Mouse (Mus musculus): ENCODE data around the gene Atp6v0d1. TPM values are rescaled to one million over a fixed set of nuclear protein-coding genes. Genes with fewer than 3 reads are reported as not detected.

Gene Atp6v0d1
- total and polyA plus RNA-seq, 3 experiments, result 51.1 to 83.8 TPM; not detected in 1

GRCm38 (mm10) chr8:105575538-105575937 lies 9.7 kb upstream of the Atp6v0d1 start:
- H3K4me3 ChIP-seq (ENCODE audit: control insufficient read depth in 1 of 2, insufficient read depth in 1 of 2, low read depth in 2 of 2, low read length in 2 of 2), result no peak overlapping the region
- no peak overlapping the region for H3K27ac ChIP-seq (ENCODE audit: control insufficient read depth, low read depth, low read length)
- TF ChIP-seq ELF1 (IDR thresholded peaks at IDR 0.05; ENCODE audit: low read depth, low read length) (no peak), MAFK (IDR thresholded peaks at IDR 0.05; ENCODE audit: borderline replicate concordance, low read depth, low read length) (no peak), NRF1 (IDR thresholded peaks at IDR 0.05; ENCODE audit: insufficient read depth, low read depth, low read length, poor library complexity, severe bottlenecking) (no peak), GATA1 (IDR thresholded peaks at IDR 0.05; ENCODE audit: low read depth, low read length) (no peak), MAZ (IDR thresholded peaks at IDR 0.05; ENCODE audit: low read depth, low read length) (no peak), POLR2AphosphoS5 (IDR thresholded peaks at IDR 0.05; ENCODE audit: borderline replicate concordance, low read depth, low read length) (no peak)
- no peaks in the 10 kb centered on the region for H3K9me3 ChIP-seq (replicated peaks; ENCODE audit: insufficient read depth, low read length)
- H3K36me3 ChIP-seq (ENCODE audit: control insufficient read depth in 1 of 2, insufficient read depth in 2 of 2, low read length in 2 of 2), result peaks cover 0 to 7% of the 10 kb centered on the region in 2 experiments; a peak in 2 of 4 replicates
- H3K79me2 ChIP-seq (ENCODE audit: control insufficient read depth, insufficient read depth, low read length, poor library complexity), result no peaks in the 10 kb centered on the region
- H3K27me3 ChIP-seq (ENCODE audit: control insufficient read depth in 1 of 2, insufficient read depth in 2 of 2, low read length in 2 of 2), result no peaks in the 10 kb centered on the region
- DNase-seq (ENCODE audit: low read depth, low spot score), result no peak
- peaks cover 0 to 9% of the 10 kb centered on the region in 2 experiments; a peak in 1 of 4 replicates for H3K4me1 ChIP-seq (ENCODE audit: control insufficient read depth in 1 of 2, insufficient read depth in 2 of 2, low read length in 2 of 2)
- H3K9ac ChIP-seq (ENCODE audit: control insufficient read depth, low read depth, low read length, poor library complexity, severe bottlenecking), result no peak overlapping the region

GRCm38 (mm10) chr8:105574741-105575140 lies 8.9 kb upstream of the Atp6v0d1 start:
- H3K4me3 ChIP-seq (ENCODE audit: control insufficient read depth in 1 of 2, insufficient read depth in 1 of 2, low read depth in 2 of 2, low read length in 2 of 2), result no peak overlapping the region
- H3K27me3 ChIP-seq (ENCODE audit: control insufficient read depth in 1 of 2, insufficient read depth in 2 of 2, low read length in 2 of 2), result no peaks in the 10 kb centered on the region
- no peaks in the 10 kb centered on the region for H3K9me3 ChIP-seq (replicated peaks; ENCODE audit: insufficient read depth, low read length)
- TF ChIP-seq CTCF (IDR thresholded peaks at IDR 0.05 in 2 of 3, conservative IDR thresholded peaks at IDR 0.05 in 1 of 3; ENCODE audit: control insufficient read depth in 1 of 3, insufficient read depth in 1 of 3, low read depth in 2 of 3, low read length in 3 of 3, poor library complexity in 1 of 3, severe bottlenecking in 1 of 3), result no peak
- TF ChIP-seq ZC3H11A (IDR thresholded peaks at IDR 0.05; ENCODE audit: low read depth, low read length), result no peak
- TF ChIP-seq SMC3 (IDR thresholded peaks at IDR 0.05; ENCODE audit: low read depth, low read length), result no peak
- no peak for TF ChIP-seq ETS1 (IDR thresholded peaks at IDR 0.05; ENCODE audit: low read depth, low read length)
- TF ChIP-seq GABPA (IDR thresholded peaks at IDR 0.05; ENCODE audit: low read depth, low read length), result no peak
- no peak for TF ChIP-seq RCOR1 (IDR thresholded peaks at IDR 0.05; ENCODE audit: low read depth, low read length)
- no peak for TF ChIP-seq USF1 (IDR thresholded peaks at IDR 0.05; ENCODE audit: low read depth, low read length)
- no peak for TF ChIP-seq CHD1 (IDR thresholded peaks at IDR 0.05; ENCODE audit: low read depth, low read length)
- TF ChIP-seq MAFK (IDR thresholded peaks at IDR 0.05; ENCODE audit: borderline replicate concordance, low read depth, low read length), result no peak
- no peaks in the 10 kb centered on the region for H3K79me2 ChIP-seq (ENCODE audit: control insufficient read depth, insufficient read depth, low read length, poor library complexity)
- peaks cover 0 to 9% of the 10 kb centered on the region in 2 experiments; a peak in 1 of 4 replicates for H3K4me1 ChIP-seq (ENCODE audit: control insufficient read depth in 1 of 2, insufficient read depth in 2 of 2, low read length in 2 of 2)
- H3K27ac ChIP-seq (ENCODE audit: control insufficient read depth, low read depth, low read length), result no peak overlapping the region
- H3K36me3 ChIP-seq (ENCODE audit: control insufficient read depth in 1 of 2, insufficient read depth in 2 of 2, low read length in 2 of 2), result peaks cover 0 to 7% of the 10 kb centered on the region in 2 experiments; a peak in 2 of 4 replicates
- DNase-seq (ENCODE audit: low read depth, low spot score), result no peak
- no peak overlapping the region for H3K9ac ChIP-seq (ENCODE audit: control insufficient read depth, low read depth, low read length, poor library complexity, severe bottlenecking)

- Histone ChIP-seq H3K79me2 (ENCODE audit: control insufficient read depth, insufficient read depth, low read length, poor library complexity) (no peaks in the 10 kb centered on the region), H3K9ac (ENCODE audit: control insufficient read depth, low read depth, low read length, poor library complexity, severe bottlenecking) (no peak overlapping the region), H3K27me3 (ENCODE audit: control insufficient read depth in 1 of 2, insufficient read depth in 2 of 2, low read length in 2 of 2) (no peaks in the 10 kb centered on the region), H3K27ac (ENCODE audit: control insufficient read depth, low read depth, low read length) (no peak overlapping the region), H3K9me3 (replicated peaks; ENCODE audit: insufficient read depth, low read length) (no peaks in the 10 kb centered on the region), H3K36me3 (ENCODE audit: control insufficient read depth in 1 of 2, insufficient read depth in 2 of 2, low read length in 2 of 2) (peaks cover 0 to 7% of the 10 kb centered on the region in 2 experiments; a peak in 2 of 4 replicates), H3K4me3 (ENCODE audit: control insufficient read depth in 1 of 2, insufficient read depth in 1 of 2, low read depth in 2 of 2, low read length in 2 of 2) (no peak overlapping the region), H3K4me1 (ENCODE audit: control insufficient read depth in 1 of 2, insufficient read depth in 2 of 2, low read length in 2 of 2) (peaks cover 0 to 6% of the 10 kb centered on the region in 2 experiments; a peak in 1 of 4 replicates)
- peak; percentile 91 for DNase-seq (ENCODE audit: low read depth, low spot score)
- TF ChIP-seq UBTF (IDR thresholded peaks at IDR 0.05; ENCODE audit: borderline replicate concordance, insufficient read depth, low read depth, low read length) (no peak), SMC3 (IDR thresholded peaks at IDR 0.05; ENCODE audit: low read depth, low read length) (no peak), HCFC1 (IDR thresholded peaks at IDR 0.05; ENCODE audit: low read depth, low read length) (peak; percentile 43; the same call in 1 of the 2 replicates), MXI1 (IDR thresholded peaks at IDR 0.05; ENCODE audit: low read depth, low read length) (peak; percentile 75; the same call in 1 of the 2 replicates), ZKSCAN1 (IDR thresholded peaks at IDR 0.05; ENCODE audit: low read depth, low read length) (no peak), ZNF384 (IDR thresholded peaks at IDR 0.05; ENCODE audit: low read depth, low read length) (peak; percentile 81), USF2 (IDR thresholded peaks at IDR 0.05; ENCODE audit: borderline replicate concordance in 1 of 2, insufficient read depth in 1 of 2, low read depth in 1 of 2, low read length in 2 of 2) (no peak), NELFE (IDR thresholded peaks at IDR 0.05; ENCODE audit: low read depth, low read length) (no peak), NRF1 (IDR thresholded peaks at IDR 0.05; ENCODE audit: insufficient read depth, low read depth, low read length, poor library complexity, severe bottlenecking) (no peak), EP300 (IDR thresholded peaks at IDR 0.05; ENCODE audit: low read depth in 1 of 2, low read length in 2 of 2) (peak; percentile 27 to 47; a peak in 3 of 4 replicates), RCOR1 (IDR thresholded peaks at IDR 0.05; ENCODE audit: low read depth, low read length) (0 out of 2 replicates have a peak, but pooled peaks have one; percentile 57), CHD2 (IDR thresholded peaks at IDR 0.05; ENCODE audit: low read length) (no peak), CHD1 (IDR thresholded peaks at IDR 0.05; ENCODE audit: low read depth, low read length) (no peak), ETS1 (IDR thresholded peaks at IDR 0.05; ENCODE audit: low read depth, low read length) (peak; percentile 86), SIN3A (IDR thresholded peaks at IDR 0.05; ENCODE audit: low read length) (peak; percentile 86)
Observed at GRCm38 (mm10) chr8:105573427-105573826, 7.6 kb upstream of the Atp6v0d1 start.

Measured in MEL (cell line).